Mouse (Mus musculus): ENCODE results near the gene Ccdc162. TPM values are rescaled to one million over a fixed set of nuclear protein-coding genes. Genes with fewer than 3 reads are reported as not detected.

Gene Ccdc162
- polyA plus RNA-seq (2016; fragmentation: Nextera tagmentation; extraction: Ambion mirVana) = 0.32 and 0.34 TPM in 2 replicates

DNA sequence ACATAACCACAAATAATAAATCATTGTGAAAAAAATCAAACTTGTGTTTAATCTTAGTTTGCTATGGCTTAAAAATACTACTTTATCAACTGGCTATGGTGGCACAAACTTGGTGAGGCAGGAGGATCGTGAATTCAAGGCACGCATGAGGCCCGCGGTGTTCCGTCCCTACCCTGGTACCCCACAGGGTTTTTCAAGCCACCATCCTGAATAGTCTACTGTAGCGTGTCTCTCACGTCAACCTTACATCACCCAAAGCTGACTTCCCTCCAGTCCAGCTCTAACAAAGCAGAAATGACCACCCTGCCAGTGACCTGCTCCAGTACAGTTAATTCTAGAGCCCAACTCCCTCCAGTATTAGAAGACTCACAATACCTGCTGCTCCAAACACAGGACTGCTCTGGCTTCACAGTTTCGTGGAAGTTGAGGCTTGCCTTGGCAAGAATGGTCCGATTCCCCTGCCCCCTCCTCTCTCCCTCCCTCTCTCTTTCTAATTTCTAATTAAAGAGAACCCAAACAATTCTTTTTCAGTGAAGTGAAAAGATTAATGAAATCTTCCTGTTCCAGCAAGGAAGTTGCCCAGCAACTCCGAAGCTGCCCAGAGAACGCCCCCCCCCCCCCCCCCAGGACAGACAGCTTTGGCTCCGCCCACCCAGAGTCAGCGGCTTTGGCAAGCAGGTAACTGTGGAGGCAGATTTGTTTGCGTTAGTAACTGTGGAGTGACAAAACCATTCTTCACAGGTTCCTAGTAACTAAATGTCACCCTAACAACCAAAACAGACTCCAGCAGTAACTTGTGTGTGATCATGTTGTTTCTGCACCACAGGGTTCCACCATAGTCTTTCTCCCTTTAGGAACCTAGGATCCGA is at the start of gene Ccdc162:
Gene Ccdc162 (minus strand): TSS at position 606 of the 869 bp plus-strand sequence.
- Histone ChIP-seq H3K4me1 (peaks cover 35% of the 10 kb centered on the region), H3K27ac (replicated peaks) (peak within 1 kb of the TSS; percentile 59), H3K9me3 (replicated peaks) (no peaks in the 10 kb centered on the region), H3K4me3 (no peak within 1 kb of the TSS), H3K36me3 (peaks cover 8% of the 10 kb centered on the region; the same call in 1 of the 2 replicates), H3K27me3 (ENCODE audit: low read depth, poor library complexity, severe bottlenecking) (no peaks in the 10 kb centered on the region)
- WGBS = 48% methylated on average over 15 of the region's 15 CpGs
- DNase-seq (ENCODE audit: low spot score) = no peak

DNA sequence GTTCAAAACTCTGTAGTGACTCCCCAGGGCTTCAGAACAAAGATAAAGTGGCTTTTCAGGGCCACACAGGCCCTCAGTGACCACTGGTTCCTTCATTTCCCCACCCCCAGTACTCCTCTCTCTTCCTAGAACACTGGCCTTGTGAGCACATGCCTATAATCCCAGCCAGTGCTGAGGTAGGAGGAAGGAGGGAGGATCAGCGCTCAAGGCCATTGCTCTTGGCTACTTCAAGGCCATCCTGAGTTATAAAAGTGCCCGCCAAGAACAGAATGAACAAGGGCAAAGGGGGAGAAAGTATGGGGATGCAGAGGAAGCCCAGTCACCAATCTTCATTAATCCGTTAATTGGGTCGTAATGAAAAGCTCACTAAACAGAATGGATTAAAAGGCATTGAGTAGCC is 49.2 kb upstream of the Ccdc162 start:
- H3K27ac ChIP-seq (replicated peaks) = no peak overlapping the region
- 89% methylated on average over 4 of the region's 4 CpGs for WGBS
- H3K36me3 ChIP-seq = no peaks in the 10 kb centered on the region
- no peak overlapping the region for H3K4me3 ChIP-seq
- peaks cover 8% of the 10 kb centered on the region for H3K4me1 ChIP-seq
- H3K9me3 ChIP-seq (replicated peaks) = no peaks in the 10 kb centered on the region
- no peak for DNase-seq (ENCODE audit: low spot score)
- no peaks in the 10 kb centered on the region for H3K27me3 ChIP-seq (ENCODE audit: low read depth, poor library complexity, severe bottlenecking)

DNA sequence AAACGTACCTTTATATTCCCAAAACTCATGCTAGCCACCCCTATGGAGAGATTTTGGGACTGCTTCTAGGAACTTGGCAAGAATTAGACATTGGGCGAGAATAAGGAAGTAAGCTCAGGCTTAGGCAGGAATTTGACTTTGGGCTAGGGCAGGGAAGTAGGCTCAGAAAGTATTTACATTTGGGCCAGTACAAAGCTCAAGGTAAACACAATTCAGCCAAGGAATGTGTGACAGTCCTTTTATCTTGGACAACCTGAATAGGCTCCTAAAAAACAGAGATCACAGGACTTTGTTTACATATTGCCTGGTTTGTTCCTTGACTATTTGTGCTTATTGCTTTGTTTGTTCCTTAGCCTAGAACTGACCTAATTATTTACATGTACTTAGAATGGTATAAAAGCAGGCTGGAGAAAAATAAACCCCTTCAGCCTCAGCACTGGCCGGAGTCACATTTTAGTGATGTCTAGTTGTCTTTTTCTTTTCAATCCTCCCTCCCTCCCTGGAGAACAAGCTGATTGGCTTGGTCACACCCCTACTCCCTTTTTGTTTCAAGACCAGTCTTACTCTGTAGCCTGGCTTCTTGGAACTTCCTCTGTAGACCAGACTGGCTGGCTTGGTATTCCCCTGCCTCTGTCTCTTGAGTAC is 47.4 kb upstream of the Ccdc162 start:
- WGBS = 73% methylated on average over 3 of the region's 3 CpGs
- H3K27me3 ChIP-seq (ENCODE audit: low read depth, poor library complexity, severe bottlenecking) = no peaks in the 10 kb centered on the region
- H3K4me3 ChIP-seq = no peak overlapping the region
- no peak for DNase-seq (ENCODE audit: low spot score)
- no peaks in the 10 kb centered on the region for H3K9me3 ChIP-seq (replicated peaks)
- peaks cover 11% of the 10 kb centered on the region for H3K4me1 ChIP-seq
- H3K36me3 ChIP-seq = no peaks in the 10 kb centered on the region
- H3K27ac ChIP-seq (replicated peaks) = no peak overlapping the region

GRCm38 (mm10) chr10:41760866-41761265 is 44.4 kb upstream of the Ccdc162 start:
- H3K9me3 ChIP-seq (replicated peaks) = no peaks in the 10 kb centered on the region

GRCm38 (mm10) chr10:41758041-41758440 is 41.6 kb upstream of the Ccdc162 start:
- no peaks in the 10 kb centered on the region for H3K9me3 ChIP-seq (replicated peaks)
- no peak for DNase-seq (ENCODE audit: low spot score)
- H3K36me3 ChIP-seq = no peaks in the 10 kb centered on the region
- peaks cover 8% of the 10 kb centered on the region for H3K4me1 ChIP-seq
- no peak overlapping the region for H3K27ac ChIP-seq (replicated peaks)
- H3K27me3 ChIP-seq (ENCODE audit: low read depth, poor library complexity, severe bottlenecking) = no peaks in the 10 kb centered on the region
- no peak overlapping the region for H3K4me3 ChIP-seq

More at GRCm38 (mm10) chr10:41760866-41761265, 44.4 kb upstream of the Ccdc162 start:
- H3K36me3 ChIP-seq = no peaks in the 10 kb centered on the region
- no peak overlapping the region for H3K4me3 ChIP-seq
- no peak for DNase-seq (ENCODE audit: low spot score)
- no peaks in the 10 kb centered on the region for H3K27me3 ChIP-seq (ENCODE audit: low read depth, poor library complexity, severe bottlenecking)
- no peak overlapping the region for H3K27ac ChIP-seq (replicated peaks)
- 74% methylated on average over 3 of the region's 3 CpGs for WGBS
- H3K4me1 ChIP-seq = peaks cover 8% of the 10 kb centered on the region

GRCm38 (mm10) chr10:41757226-41757625 is 40.8 kb upstream of the Ccdc162 start:
- H3K4me3 ChIP-seq = no peak overlapping the region
- H3K9me3 ChIP-seq (replicated peaks) = no peaks in the 10 kb centered on the region
- H3K27me3 ChIP-seq (ENCODE audit: low read depth, poor library complexity, severe bottlenecking) = no peaks in the 10 kb centered on the region
- peaks cover 8% of the 10 kb centered on the region for H3K4me1 ChIP-seq
- no peak overlapping the region for H3K27ac ChIP-seq (replicated peaks)
- no peak for DNase-seq (ENCODE audit: low spot score)
- 91% methylated on average over 5 of the region's 5 CpGs for WGBS
- H3K36me3 ChIP-seq = no peaks in the 10 kb centered on the region

DNA sequence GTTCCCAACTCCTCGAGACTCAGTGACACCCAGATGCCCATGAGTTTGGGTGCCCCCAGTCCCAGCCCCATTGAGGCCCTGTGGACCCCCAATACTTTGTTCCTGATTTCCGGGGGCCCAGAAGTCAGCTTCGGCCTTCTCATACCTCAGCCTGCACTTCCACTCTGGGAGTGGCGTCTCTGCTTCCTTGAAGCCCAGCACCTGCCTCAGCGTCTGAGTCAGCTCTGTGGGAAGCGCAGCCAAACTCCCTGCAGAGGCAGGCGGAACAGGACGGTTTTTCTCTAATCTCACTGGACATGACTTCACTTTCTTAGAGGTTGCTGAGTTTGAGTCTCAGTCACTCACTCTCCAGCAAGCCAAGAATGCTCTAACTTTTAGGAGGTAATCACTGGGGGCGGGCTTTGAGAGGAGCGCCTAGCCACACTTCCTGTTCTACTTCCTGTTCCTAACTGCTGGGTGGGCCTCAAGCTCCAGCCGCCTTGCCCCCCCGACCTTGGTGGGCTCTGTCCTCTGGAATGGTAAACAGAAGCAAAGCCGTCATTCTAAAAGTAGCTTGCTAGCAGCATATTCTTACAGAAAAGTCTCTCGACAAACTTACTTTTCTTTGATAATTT is 35.5 kb upstream of the Ccdc162 start:
- Histone ChIP-seq H3K27me3 (ENCODE audit: low read depth, poor library complexity, severe bottlenecking) (no peaks in the 10 kb centered on the region), H3K9me3 (replicated peaks) (no peaks in the 10 kb centered on the region), H3K4me3 (no peak overlapping the region), H3K36me3 (no peaks in the 10 kb centered on the region), H3K4me1 (no peaks in the 10 kb centered on the region), H3K27ac (replicated peaks) (no peak overlapping the region)
- WGBS = 87% methylated on average over 14 of the region's 14 CpGs
- no peak for DNase-seq (ENCODE audit: low spot score)

- Histone ChIP-seq H3K4me1 (no peaks in the 10 kb centered on the region), H3K27ac (replicated peaks) (no peak overlapping the region), H3K4me3 (no peak overlapping the region), H3K9me3 (replicated peaks) (no peaks in the 10 kb centered on the region), H3K36me3 (no peaks in the 10 kb centered on the region), H3K27me3 (ENCODE audit: low read depth, poor library complexity, severe bottlenecking) (no peaks in the 10 kb centered on the region)
- no peak for DNase-seq (ENCODE audit: low spot score)
- WGBS = 82% methylated on average over 3 of the region's 3 CpGs
Measured at GRCm38 (mm10) chr10:41749306-41749705, 32.9 kb upstream of the Ccdc162 start.

GRCm38 (mm10) chr10:41746554-41746953 is 30.1 kb upstream of the Ccdc162 start:
- no peak for DNase-seq (ENCODE audit: low spot score)
- 92% methylated on average over 5 of the region's 5 CpGs for WGBS
- H3K9me3 ChIP-seq (replicated peaks) = no peaks in the 10 kb centered on the region
- no peaks in the 10 kb centered on the region for H3K4me1 ChIP-seq
- H3K27ac ChIP-seq (replicated peaks) = no peak overlapping the region
- no peak overlapping the region for H3K4me3 ChIP-seq
- no peaks in the 10 kb centered on the region for H3K27me3 ChIP-seq (ENCODE audit: low read depth, poor library complexity, severe bottlenecking)
- H3K36me3 ChIP-seq = peaks cover 5% of the 10 kb centered on the region; the same call in 1 of the 2 replicates

DNA sequence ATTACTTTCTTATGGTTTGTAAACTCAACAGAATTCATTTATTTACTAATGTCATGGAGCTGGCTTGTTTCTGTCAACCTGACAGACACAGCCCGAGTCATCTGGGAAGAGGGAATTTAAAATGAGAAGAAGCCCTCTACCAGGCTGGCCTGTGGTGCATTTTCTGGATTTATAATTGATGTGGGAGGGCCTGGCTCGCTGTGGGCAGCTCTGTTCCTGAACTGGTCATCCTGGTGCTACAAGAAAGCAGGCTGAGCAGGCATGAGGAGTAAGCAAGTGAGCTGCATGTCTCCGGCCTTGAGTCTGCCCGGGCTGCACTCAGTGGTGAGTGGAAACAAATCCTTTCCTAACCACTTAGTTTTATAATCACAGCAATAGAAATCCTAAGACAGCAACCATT is 27.6 kb upstream of the Ccdc162 start:
- Histone ChIP-seq H3K36me3 (peaks cover 19% of the 10 kb centered on the region), H3K4me1 (no peaks in the 10 kb centered on the region), H3K27ac (replicated peaks) (no peak overlapping the region), H3K9me3 (replicated peaks) (no peaks in the 10 kb centered on the region), H3K27me3 (ENCODE audit: low read depth, poor library complexity, severe bottlenecking) (no peaks in the 10 kb centered on the region), H3K4me3 (no peak overlapping the region)
- 90% methylated on average over 4 of the region's 4 CpGs for WGBS
- no peak for DNase-seq (ENCODE audit: low spot score)

- H3K27me3 ChIP-seq (ENCODE audit: low read depth, poor library complexity, severe bottlenecking) = no peaks in the 10 kb centered on the region
- H3K4me1 ChIP-seq = peaks cover 6% of the 10 kb centered on the region
- no peaks in the 10 kb centered on the region for H3K9me3 ChIP-seq (replicated peaks)
- no peak for DNase-seq (ENCODE audit: low spot score)
- 84% methylated on average over 2 of the region's 2 CpGs for WGBS
- peaks cover 46% of the 10 kb centered on the region for H3K36me3 ChIP-seq
- no peak overlapping the region for H3K4me3 ChIP-seq
- H3K27ac ChIP-seq (replicated peaks) = no peak overlapping the region
Measured at GRCm38 (mm10) chr10:41740221-41740620, 23.8 kb upstream of the Ccdc162 start.

- WGBS = 97% methylated on average over 16 of the region's 16 CpGs
- H3K9me3 ChIP-seq (replicated peaks) = no peaks in the 10 kb centered on the region
- no peaks in the 10 kb centered on the region for H3K27me3 ChIP-seq (ENCODE audit: low read depth, poor library complexity, severe bottlenecking)
- DNase-seq (ENCODE audit: low spot score) = no peak
- H3K27ac ChIP-seq (replicated peaks) = no peak overlapping the region
- no peak overlapping the region for H3K4me3 ChIP-seq
- H3K4me1 ChIP-seq = peaks cover 9% of the 10 kb centered on the region
- peaks cover 44% of the 10 kb centered on the region for H3K36me3 ChIP-seq
Measured at GRCm38 (mm10) chr10:41737245-41737644, 20.8 kb upstream of the Ccdc162 start.

DNA sequence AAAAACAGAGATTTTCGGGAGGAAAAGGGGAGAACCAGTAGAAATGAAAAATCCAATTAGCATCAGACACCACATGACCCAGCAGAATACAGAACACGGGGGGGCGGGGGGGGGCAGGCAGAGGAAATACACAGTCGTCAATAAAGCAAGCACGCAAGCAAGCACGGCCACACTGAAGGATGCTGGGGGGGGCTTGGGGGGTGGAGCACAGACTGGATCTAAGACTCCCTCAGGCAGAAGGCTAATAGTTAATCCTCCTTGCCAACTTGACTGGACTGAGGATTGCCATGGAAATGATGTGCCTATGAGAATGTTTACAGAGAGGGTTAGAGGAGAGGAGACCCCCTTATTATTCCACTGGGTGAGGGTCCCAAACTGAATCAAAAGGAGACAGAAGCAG is 19.0 kb upstream of the Ccdc162 start:
- Histone ChIP-seq H3K4me3 (no peak overlapping the region), H3K9me3 (replicated peaks) (no peaks in the 10 kb centered on the region), H3K27ac (replicated peaks) (no peak overlapping the region), H3K27me3 (ENCODE audit: low read depth, poor library complexity, severe bottlenecking) (no peaks in the 10 kb centered on the region), H3K36me3 (peaks cover 39% of the 10 kb centered on the region), H3K4me1 (peaks cover 9% of the 10 kb centered on the region)
- no peak for DNase-seq (ENCODE audit: low spot score)
- 82% methylated on average over 6 of the region's 6 CpGs for WGBS
